Mouse (Mus musculus) lung, postnatal 0 days (tissue): ENCODE results near the gene Tcf7l2.

ENCODE experiments used
- CTCF ChIP-seq: IDR thresholded peaks from 2 replicates; pipeline ENCODE4 v1.5.1; 2016; ENCODE audit warnings: antibody characterized with exemption, mild to moderate bottlenecking
- EP300 ChIP-seq: IDR thresholded peaks from 2 replicates; pipeline ENCODE4 v1.6.1; 2016; ENCODE audit warnings: antibody characterized with exemption, mild to moderate bottlenecking, control low read depth

GRCm38 (mm10) chr19:55913585-55913984, 172.0 kb downstream of the Tcf7l2 start:
- TF ChIP-seq EP300 (no peak), CTCF (no peak)
